Mouse (Mus musculus) granulocyte monocyte progenitor cell, adult 5-6 weeks (primary cell): Measurements from ENCODE around the gene Slc44a3. TPM values are rescaled to one million over a fixed set of nuclear protein-coding genes. Genes with fewer than 3 reads are reported as not detected.

Experiments used
- ATAC-seq: replicated peaks from 2 replicates; pipeline ENCODE4 v1.8.0; 2016; ENCODE audit warnings: mild to moderate bottlenecking, moderate TSS enrichment, inconsistent platforms; ENCODE audit not compliant: poor library complexity, severe bottlenecking
- total RNA-seq, 2 experiments: library from RNA; stranded (forward) in 1 of 2; stranded (reverse) in 1 of 2; fragments of 200-712, 200-1000 nt in 1 of 2; fragments of >200 nt in 1 of 2; fragmentation: Nextera tagmentation in 1 of 2; gene quantifications; 2 replicates each; pipeline ENCODE4 v1.2.3; 2014 to 2017

The Slc44a3 gene
- total RNA-seq, 2 experiments from 2014 or later = not detected

- peak; percentile 76 for ATAC-seq
Measured at GRCm38 (mm10) chr3:121467094-121467552, 65.1 kb downstream of the Slc44a3 start.

DNA sequence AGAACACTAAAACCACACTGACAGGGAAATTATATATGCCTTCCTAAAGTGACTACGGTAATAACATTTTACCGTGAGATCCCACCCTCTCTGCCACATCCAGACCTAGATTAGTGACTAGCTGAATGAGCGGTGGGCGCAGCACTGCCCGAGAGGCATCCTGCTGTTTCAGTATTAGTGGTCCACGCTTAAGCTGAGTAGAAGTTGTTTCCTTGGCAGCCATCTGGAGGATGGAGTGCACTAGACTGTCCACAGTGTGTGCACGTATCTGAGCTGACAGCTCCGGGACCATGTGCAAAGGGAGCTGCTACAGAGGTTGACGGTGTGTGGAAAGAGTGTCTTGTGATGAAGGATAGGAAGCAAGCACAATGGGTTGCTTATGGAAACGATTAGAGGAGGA, 66.4 kb downstream of the Slc44a3 start:
- no peak for ATAC-seq

DNA sequence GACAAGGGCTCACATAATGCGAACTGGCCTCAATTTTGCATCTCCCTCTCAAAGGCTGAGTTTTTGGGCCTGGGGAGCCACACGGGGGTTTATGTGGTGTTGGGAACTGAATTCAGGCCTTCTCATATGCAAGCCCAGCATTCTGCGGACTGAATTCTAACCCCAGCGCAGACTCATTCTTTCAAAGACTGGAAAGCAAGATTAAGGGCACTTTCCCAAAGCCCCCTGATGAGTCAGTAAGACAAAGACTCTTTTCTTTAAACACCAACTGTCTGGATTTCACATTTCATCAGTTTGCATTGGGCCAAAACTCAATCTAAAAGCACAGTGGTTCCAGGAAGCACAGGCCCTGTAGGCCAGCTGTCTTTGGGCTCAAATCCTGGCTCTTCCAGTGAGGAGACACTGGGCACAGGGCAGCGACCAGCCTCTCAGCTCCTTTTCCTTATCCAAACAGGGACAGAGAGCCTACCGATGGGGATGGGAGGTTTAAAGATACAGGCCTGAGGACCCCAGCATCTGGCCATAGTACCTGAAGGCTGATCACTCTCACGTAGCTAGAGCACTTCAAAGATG, 67.4 kb downstream of the Slc44a3 start:
- no peak for ATAC-seq

- ATAC-seq = no peak
Measured at GRCm38 (mm10) chr3:121462782-121463181, 69.4 kb downstream of the Slc44a3 start.

DNA sequence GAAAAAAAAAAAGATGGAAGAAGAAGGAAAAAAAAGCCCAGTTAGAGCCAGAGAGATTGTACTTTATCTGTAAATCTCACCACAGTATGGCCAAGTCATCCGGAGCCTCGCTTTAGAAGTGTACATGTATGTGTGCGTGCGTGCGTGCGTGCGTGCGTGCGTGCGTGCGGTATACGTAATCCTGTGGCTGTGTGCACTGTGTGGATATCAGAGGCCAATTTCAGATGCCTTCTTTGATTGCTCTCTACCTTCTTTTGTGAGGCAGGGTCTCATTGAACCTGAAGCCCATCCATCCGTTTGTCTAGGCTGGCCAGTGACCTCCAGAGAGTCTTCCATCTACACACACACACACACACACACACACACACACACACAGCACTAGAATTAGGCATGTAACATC, 70.7 kb downstream of the Slc44a3 start:
- no peak for ATAC-seq

GRCm38 (mm10) chr3:121460473-121461193, 71.6 kb downstream of the Slc44a3 start:
- peak; percentile 52 for ATAC-seq

GRCm38 (mm10) chr3:121458545-121459492, 73.4 kb downstream of the Slc44a3 start:
- ATAC-seq = peak; percentile 42; the same call in 1 of the 2 replicates

- no peak for ATAC-seq
Measured at GRCm38 (mm10) chr3:121451404-121451803, 80.8 kb downstream of the Slc44a3 start.

DNA sequence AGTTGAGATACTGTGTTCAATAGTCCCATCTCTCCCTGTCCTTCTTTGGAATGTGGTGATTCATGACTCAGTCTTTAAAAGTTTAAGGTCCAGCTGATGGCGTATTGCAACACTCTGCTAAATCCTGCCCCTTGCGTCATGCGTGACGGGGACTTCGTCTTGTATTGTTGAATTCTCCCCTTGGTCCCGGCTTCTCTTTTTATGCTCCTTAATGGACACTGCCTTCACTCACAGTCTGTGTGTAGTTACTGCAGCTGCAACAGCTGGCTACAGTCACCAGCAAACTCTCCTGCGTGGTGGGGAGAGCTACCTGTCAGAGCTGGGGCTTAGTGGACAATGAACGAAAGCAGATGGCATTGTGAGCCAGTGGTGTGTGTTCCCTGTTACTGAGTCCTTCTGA, 82.7 kb downstream of the Slc44a3 start:
- peak; percentile 77 for ATAC-seq

DNA sequence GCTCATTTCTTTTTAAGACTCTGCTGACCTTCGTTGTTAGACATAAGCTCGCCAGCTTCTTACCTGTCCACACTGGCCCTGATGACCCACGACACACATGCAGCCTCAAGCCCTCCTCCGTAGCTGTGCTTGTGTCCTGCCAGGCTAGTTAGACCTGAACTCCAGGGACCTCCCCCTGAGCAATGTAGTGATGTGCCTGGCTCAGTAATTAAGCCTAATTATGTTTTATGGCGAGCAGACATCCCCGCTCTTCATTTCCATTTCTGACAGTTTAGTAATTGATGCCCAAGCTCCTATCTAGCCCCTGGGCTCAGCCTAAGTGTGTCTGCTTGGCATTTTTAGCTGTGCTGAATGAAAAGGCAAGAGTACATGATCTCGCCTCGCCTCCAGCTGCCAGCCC, 83.6 kb downstream of the Slc44a3 start:
- ATAC-seq = no peak

GRCm38 (mm10) chr3:121448029-121448468, 84.2 kb downstream of the Slc44a3 start:
- ATAC-seq = no peak

DNA sequence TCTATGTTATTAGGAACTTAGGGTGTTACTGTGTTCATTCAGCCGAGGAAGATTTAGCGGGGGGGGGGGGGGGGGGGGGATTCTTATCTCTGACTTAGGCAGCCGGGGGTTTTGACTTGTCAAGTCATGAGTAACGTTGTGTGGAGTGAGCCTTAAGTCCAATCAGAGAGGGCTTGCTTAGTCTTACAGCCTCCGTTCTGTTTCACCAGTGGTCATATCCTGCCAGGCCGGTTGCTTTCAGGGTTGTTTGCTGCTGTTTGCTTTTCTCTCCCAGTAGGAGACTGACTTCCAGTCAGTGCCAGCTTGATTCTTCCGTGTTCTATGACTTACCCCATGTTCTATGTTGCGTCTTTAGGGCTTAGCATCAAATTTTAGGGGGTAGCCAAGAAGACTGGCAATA, 85.8 kb downstream of the Slc44a3 start:
- ATAC-seq = no peak

- no peak for ATAC-seq
Measured at GRCm38 (mm10) chr3:121444414-121444813, 87.8 kb downstream of the Slc44a3 start.

GRCm38 (mm10) chr3:121443861-121444271, 88.3 kb downstream of the Slc44a3 start:
- ATAC-seq = no peak; the same call in 1 of the 2 replicates

- peak; percentile 45; the same call in 1 of the 2 replicates for ATAC-seq
Measured at GRCm38 (mm10) chr3:121442288-121442687, 89.9 kb downstream of the Slc44a3 start.

DNA sequence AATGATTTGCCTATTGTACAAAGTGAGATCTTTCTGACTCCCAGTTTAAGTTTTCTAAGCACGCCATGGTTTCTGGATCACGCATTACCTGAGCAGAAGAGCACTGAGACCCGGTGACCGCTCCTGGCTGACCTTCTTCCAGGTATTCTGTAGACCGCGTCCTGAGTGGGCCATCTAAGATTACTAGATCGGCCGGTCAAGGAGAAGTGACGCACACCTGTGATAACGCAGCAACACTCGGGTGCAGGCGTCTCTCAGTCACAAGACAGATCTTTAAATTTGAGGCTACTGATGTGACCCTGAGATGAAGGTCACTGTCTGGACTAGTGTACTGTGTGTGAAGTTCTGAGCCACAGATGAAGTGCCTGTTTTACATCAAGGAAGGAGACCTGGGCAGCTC, 90.7 kb downstream of the Slc44a3 start:
- no peak for ATAC-seq

DNA sequence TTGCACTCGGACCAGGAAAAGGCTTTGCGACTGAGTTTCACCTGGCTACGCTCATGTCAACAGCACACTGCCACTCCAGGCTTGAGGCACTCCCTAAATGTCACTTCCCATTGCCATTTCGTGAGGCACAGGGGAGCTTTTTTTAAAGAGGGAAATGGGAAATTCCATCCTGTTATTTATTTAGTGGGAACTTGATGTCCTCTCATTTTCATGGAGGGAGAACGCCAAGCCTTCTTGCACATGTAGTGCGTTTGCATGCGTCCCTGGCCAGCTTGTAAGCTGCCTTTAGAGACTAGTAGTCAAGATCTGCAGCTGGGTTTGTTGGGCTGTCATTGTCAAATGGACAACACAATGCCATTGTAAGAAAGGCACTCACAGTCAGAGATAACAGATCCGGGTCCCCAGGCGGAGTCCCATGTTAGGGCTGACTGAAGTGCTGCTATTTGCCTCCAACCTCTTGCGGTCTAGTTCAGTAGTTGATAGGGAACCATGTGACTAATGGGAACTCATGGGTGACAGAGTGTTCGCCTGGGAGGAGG, 92.5 kb downstream of the Slc44a3 start:
- no peak for ATAC-seq

DNA sequence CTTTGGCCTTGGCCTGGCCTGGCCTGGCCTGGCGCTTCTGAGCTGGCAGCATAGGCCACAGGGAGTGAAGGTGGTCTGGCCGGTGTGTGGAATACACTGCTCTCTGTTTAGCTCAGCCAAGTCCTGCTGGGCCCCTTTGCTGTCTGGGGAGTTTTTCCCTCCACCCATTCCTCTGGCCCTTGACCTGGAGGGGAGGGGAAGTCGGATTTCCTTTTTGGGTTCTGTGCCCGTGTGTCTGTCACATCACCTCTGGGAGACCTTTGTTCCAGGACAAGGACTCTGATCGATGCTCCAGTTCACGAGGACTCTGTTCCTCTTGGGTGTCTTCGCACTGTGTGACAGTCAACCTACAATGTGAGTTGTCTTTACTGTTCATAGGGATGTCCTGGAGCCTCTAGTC, 94.2 kb downstream of the Slc44a3 start:
- ATAC-seq = no peak

DNA sequence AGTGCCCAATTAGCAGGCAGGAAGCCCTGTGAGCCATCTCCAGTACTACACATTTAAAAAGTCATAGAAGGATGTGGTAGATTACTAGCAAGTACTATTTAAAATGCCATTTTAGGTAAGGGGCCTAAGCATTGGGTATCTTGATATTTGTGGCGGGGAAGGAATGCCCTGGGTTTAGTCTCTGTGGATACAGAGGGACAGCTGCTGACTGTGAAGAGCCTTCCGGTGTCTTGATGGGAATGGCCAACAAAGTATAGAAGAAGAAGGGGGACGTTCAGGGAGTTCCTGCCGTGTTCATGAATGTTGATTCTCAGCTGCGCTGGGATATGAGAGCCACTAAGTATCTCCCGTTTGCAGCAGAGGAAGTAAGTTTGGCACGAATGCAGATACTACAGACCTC, 95.1 kb downstream of the Slc44a3 start:
- no peak for ATAC-seq

DNA sequence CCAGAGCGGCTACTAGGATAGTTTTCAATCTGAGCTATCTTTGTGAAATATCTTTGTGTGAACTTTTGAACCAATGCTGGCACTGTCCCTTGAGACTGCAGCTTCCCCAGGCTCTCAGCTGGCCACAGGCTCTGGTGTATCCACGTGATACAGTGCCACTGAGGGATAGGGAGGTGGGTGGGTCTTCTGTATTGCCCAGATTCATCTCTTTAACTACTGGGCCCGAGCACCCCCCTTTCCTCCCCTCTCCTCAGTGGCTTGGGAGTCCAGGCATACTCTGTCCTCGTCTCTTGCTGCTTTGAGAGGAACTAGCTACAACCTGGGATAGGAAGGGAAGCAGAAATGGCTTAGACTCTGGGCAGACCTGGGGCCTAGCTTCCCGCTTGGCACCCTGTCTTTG, 96.9 kb downstream of the Slc44a3 start:
- ATAC-seq = no peak
